Mouse (Mus musculus): ENCODE measurements at regions not wholly inside any gene's neighbourhood (a gene's known extent, or its start where the extent isn't known, plus 50 kb on each side); places are given as distances from the start of the nearest gene placed in this dataset.

DNA sequence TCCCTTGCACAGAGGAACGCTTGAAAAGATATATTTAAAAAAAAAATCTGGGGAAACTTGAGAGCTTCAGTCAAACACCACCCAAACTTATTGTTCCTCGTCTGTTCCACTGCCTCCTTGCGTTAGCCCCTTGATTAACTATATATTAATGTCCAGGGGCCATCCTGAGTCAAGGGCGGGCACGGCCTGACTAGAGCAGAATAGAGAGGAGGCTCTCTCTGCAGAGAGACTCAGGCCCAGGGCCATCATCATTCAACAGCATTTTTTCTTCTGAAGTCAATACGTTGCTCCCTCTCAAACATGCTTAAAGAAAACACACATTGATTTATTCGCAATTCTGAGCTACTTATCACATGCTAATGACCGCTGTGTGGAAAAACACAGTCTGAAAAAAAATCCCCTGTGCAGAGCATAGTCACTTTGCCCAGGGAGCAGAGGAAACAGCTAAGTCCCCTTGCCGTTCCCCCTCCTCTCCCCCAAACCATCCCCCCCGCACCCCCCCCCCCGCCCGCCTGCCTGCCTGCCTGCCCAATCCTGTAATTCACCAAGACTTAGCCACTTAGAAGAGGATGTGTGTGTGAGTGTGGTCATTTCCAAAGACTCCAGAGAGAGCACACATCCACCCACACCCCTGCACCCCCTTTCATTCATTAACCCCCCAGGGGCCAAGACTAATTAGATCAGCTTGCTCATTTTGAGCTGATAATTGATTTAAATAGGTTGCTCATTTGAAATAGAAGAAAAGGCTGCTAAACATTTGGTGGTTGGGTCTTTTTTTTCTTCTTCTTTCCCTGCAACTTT is 281.5 kb downstream of the Insig2 start:
- Histone ChIP-seq H3K4me3 (ENCODE audit: insufficient read depth, low read length) (no peak overlapping the region), H3K4me1 (ENCODE audit: control insufficient read depth, insufficient read depth, low read length) (peaks cover 4% of the 10 kb centered on the region), H3K27ac (ENCODE audit: insufficient read depth, low read length) (no peak overlapping the region)
- no peak for TF ChIP-seq CTCF (IDR thresholded peaks at IDR 0.05; ENCODE audit: extremely low read depth, insufficient read depth, low read length)
- no peak for TF ChIP-seq POLR2A (IDR thresholded peaks at IDR 0.05; ENCODE audit: extremely low read depth, insufficient read depth, low read length)

DNA sequence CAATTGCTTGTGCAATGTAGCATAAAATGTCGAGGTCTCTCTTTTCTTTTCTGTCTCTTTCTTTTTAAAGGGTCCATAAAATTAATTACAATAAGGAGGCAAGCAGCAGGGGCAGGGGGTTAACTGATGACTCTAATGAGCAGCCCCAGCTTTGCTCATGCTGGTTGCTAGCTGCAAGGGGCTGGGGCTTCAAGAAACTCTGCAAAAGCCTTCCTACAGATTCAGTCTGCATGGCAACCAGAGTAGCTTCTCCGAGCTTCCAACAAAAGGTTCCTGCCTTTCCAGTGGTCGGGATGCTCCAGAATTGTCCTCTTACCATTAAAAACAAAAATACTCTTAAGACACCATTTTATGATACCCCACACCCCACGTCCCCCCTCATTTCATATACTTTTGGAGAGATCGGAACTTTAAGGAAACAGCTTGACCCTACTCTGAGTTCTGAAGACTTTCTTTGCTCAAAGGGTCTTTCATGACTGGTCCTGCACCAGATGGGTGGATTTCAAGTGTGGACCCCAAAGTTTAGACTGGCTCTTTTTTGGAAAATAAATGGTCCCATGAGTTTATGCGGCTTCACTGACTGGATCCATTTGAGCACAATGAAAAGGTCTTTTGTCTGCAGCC is 280.8 kb downstream of the Insig2 start:
- TF ChIP-seq CTCF (IDR thresholded peaks at IDR 0.05; ENCODE audit: extremely low read depth, insufficient read depth, low read length), result no peak
- no peak for TF ChIP-seq POLR2A (IDR thresholded peaks at IDR 0.05; ENCODE audit: extremely low read depth, insufficient read depth, low read length)
- Histone ChIP-seq H3K4me1 (ENCODE audit: control insufficient read depth, insufficient read depth, low read length) (peaks cover 4% of the 10 kb centered on the region), H3K27ac (ENCODE audit: insufficient read depth, low read length) (no peak overlapping the region), H3K4me3 (ENCODE audit: insufficient read depth, low read length) (no peak overlapping the region)

DNA sequence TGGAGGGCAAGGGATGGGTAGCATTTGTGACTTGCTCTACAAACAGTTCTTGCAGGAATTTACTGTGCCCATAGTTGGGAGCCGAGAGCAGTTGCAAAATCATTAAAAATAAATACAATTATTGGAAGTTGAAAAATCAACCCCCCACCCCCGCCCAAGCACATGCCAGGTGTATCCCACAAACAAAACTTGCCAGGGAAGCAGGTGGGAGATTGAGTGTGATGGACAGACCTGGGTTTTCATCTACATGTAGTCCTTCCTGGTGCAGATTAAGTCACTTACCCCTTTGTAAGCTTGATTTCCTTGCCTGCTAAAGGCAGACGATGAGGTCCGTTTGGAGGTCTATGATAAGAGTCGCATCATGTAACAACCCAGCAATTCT is 280.3 kb downstream of the Insig2 start:
- no peak overlapping the region for H3K4me3 ChIP-seq (ENCODE audit: insufficient read depth, low read length)
- TF ChIP-seq POLR2A (IDR thresholded peaks at IDR 0.05; ENCODE audit: extremely low read depth, insufficient read depth, low read length) (no peak), CTCF (IDR thresholded peaks at IDR 0.05; ENCODE audit: extremely low read depth, insufficient read depth, low read length) (no peak)
- no peak overlapping the region for H3K27ac ChIP-seq (ENCODE audit: insufficient read depth, low read length)
- peaks cover 4% of the 10 kb centered on the region for H3K4me1 ChIP-seq (ENCODE audit: control insufficient read depth, insufficient read depth, low read length)

DNA sequence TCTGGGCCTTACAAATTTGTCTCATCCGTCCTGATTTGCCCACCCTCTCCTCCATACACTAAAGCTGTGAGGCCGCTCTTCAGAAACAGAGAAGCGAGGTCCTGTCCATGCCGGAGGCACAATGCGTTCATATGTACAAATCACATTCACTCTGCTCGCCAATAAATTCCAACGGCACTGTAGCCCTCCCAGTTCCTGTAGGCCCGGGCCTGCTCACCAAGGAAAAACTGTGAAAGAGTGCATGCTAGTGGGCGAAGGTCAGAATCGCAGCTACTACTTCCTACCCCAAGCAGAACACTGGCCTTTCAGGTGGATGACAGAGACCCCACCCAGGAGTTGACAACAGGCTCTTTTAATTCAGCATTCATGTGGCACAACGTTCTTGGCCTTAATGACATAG is 278.7 kb downstream of the Insig2 start:
- TF ChIP-seq POLR2A (IDR thresholded peaks at IDR 0.05; ENCODE audit: extremely low read depth, insufficient read depth, low read length), result no peak
- TF ChIP-seq CTCF (IDR thresholded peaks at IDR 0.05; ENCODE audit: extremely low read depth, insufficient read depth, low read length), result 0 out of 2 replicates have a peak, but pooled peaks have one; percentile 15
- H3K4me1 ChIP-seq (ENCODE audit: control insufficient read depth, insufficient read depth, low read length), result no peaks in the 10 kb centered on the region
- H3K4me3 ChIP-seq (ENCODE audit: insufficient read depth, low read length), result no peak overlapping the region
- H3K27ac ChIP-seq (ENCODE audit: insufficient read depth, low read length), result no peak overlapping the region

DNA sequence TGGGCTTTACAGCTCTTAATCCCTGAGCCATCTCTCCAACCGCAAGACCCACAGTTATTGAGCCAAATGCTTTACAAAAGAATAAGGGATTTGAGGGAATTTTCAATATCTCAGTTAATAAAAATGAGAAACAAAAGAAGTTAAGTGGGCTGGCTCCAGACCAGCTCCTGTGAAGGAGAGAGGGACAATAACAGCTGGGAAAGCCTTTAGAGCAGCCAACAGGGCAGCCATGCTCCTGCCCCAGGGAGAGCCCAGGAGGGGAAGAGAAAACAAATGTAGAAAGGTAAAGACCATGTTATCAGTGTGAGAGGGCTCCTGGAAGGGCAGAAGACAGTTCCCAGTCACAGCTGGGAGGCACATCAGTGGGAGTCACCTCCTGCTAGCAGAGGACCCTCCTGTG is 257.8 kb downstream of the Insig2 start:
- Histone ChIP-seq H3K4me1 (ENCODE audit: control insufficient read depth, insufficient read depth, low read length) (no peaks in the 10 kb centered on the region), H3K27ac (ENCODE audit: insufficient read depth, low read length) (no peak overlapping the region), H3K4me3 (ENCODE audit: insufficient read depth, low read length) (no peak overlapping the region)
- TF ChIP-seq POLR2A (IDR thresholded peaks at IDR 0.05; ENCODE audit: extremely low read depth, insufficient read depth, low read length) (no peak), CTCF (IDR thresholded peaks at IDR 0.05; ENCODE audit: extremely low read depth, insufficient read depth, low read length) (no peak)

DNA sequence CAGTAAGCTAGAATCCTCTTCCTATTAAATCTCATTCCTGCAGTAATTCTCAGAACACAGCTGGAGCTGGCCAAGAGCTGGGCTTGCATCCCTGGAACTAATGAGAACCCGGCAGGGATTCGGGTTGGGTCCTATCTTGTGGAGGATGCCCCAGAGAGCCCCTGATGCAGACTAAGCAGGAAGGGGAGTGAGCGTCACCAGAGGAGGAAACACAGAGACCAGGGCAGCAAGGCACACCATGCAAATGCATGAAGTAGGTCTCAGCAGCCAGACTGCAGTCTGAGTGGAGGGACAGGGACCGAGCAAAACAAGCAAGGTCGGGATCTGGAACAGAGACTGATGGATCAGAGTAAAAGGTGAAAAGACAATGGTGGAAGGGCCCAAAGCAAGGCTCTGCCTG is 249.6 kb downstream of the Insig2 start:
- H3K4me3 ChIP-seq (ENCODE audit: insufficient read depth, low read length), result no peak overlapping the region
- TF ChIP-seq CTCF (IDR thresholded peaks at IDR 0.05; ENCODE audit: extremely low read depth, insufficient read depth, low read length), result no peak
- TF ChIP-seq POLR2A (IDR thresholded peaks at IDR 0.05; ENCODE audit: extremely low read depth, insufficient read depth, low read length), result no peak
- H3K27ac ChIP-seq (ENCODE audit: insufficient read depth, low read length), result no peak overlapping the region
- no peaks in the 10 kb centered on the region for H3K4me1 ChIP-seq (ENCODE audit: control insufficient read depth, insufficient read depth, low read length)

DNA sequence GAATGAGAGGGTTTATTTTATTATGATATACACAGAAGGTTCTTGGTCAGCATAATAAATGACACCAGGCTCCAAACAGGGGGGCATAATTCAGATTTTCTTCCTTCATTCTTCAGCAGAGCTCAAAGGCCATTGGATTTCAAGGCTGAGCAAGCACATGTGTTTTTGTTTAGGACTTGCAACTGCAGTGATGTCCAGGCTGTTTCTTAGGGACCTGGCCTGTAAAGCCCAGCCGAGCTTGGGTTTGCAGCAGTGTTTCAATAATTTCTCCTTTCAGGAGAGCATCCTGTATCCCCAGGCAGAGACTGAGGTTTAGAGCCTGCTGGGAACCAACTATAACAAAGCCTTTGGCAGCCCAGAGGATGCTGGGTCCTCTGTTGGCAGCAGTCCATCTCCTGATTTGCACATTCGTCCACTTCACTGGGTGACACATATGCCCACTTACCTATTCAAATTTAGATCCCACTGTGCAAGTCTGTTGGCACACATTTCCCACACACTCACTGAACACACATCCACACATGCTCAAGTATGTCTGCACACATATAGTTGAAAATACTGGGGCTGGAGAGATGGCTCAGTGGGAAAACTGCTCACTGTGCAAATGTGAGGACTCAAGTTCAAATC is 247.2 kb downstream of the Insig2 start:
- TF ChIP-seq CTCF (IDR thresholded peaks at IDR 0.05; ENCODE audit: extremely low read depth, insufficient read depth, low read length), result no peak
- no peak for TF ChIP-seq POLR2A (IDR thresholded peaks at IDR 0.05; ENCODE audit: extremely low read depth, insufficient read depth, low read length)
- Histone ChIP-seq H3K4me3 (ENCODE audit: insufficient read depth, low read length) (no peak overlapping the region), H3K27ac (ENCODE audit: insufficient read depth, low read length) (no peak overlapping the region), H3K4me1 (ENCODE audit: control insufficient read depth, insufficient read depth, low read length) (no peaks in the 10 kb centered on the region)

DNA sequence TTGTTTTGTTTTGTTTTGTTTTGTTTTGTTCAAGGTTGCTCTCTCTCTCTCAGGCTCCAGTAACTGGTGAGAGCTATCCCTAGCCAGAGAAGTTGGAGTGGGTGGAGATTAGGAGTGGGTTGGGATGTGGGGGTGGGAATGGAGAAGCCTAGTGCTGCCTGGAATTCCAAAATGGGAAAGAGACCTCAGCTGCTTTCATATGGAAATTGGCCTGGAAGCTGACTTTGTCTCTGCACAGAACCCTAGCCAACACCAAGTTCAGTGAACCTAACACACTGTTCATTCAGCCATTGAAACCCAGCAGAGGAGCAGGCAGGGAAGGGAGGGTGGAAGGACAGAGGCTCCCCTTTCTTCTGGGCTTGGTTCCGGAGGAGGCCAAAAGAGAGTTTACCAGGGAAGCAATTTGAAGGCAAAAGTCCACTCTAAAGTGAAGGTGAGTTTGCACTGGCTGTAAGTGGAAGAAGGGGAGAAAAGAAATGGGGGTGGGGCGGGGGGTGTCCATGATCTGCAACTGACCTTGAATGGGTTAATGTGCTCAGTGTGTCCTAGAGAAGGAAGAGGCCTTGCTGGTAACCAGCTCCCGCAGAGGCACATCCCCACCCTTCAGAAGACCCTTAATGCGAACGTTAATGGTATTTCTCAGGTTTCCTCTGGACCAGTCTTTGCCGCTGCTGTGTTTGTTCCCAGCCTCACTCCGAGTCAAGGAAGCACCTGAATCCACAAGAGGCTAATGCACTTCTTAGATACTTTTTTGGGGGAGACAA is 245.1 kb downstream of the Insig2 start:
- Histone ChIP-seq H3K4me1 (ENCODE audit: control insufficient read depth, insufficient read depth, low read length) (no peaks in the 10 kb centered on the region), H3K4me3 (ENCODE audit: insufficient read depth, low read length) (peak overlapping the region; percentile 21; the same call in 1 of the 2 replicates), H3K27ac (ENCODE audit: insufficient read depth, low read length) (peak overlapping the region; percentile 68)
- TF ChIP-seq CTCF (IDR thresholded peaks at IDR 0.05; ENCODE audit: extremely low read depth, insufficient read depth, low read length) (no peak), POLR2A (IDR thresholded peaks at IDR 0.05; ENCODE audit: extremely low read depth, insufficient read depth, low read length) (0 out of 2 replicates have a peak, but pooled peaks have one; percentile 29)

DNA sequence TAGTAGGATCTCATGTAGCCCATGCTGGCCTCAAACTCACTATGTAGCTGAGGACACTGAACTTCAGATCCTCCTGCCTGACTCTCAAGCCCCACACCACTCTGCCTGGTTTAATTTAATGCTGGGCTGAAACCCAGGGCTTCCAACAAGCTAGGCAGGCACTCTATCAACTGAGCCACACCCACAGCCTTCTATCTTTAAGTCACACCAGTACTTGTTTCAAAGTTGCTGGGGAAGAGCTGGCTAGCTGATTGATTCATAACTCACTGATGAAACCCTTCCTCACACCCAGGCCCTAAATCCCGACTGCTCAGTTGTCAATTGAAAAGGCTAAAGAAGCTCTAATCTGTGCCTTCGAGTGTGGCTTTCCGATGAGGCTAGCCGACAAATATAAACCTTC is 241.8 kb downstream of the Insig2 start:
- no peak for TF ChIP-seq CTCF (IDR thresholded peaks at IDR 0.05; ENCODE audit: extremely low read depth, insufficient read depth, low read length)
- TF ChIP-seq POLR2A (IDR thresholded peaks at IDR 0.05; ENCODE audit: extremely low read depth, insufficient read depth, low read length), result no peak
- Histone ChIP-seq H3K4me1 (ENCODE audit: control insufficient read depth, insufficient read depth, low read length) (no peaks in the 10 kb centered on the region), H3K4me3 (ENCODE audit: insufficient read depth, low read length) (no peak overlapping the region), H3K27ac (ENCODE audit: insufficient read depth, low read length) (no peak overlapping the region)

Measured in cortical plate, adult 2 months (tissue).